Mouse (Mus musculus) B cell, adult 2 months (primary cell): ENCODE results near the gene Tpgs1.

ENCODE experiments used
- DNase-seq, 2 experiments: peaks; one replicate each; pipeline ENCODE4 v3.0.0; 2022

The Tpgs1 gene

DNA sequence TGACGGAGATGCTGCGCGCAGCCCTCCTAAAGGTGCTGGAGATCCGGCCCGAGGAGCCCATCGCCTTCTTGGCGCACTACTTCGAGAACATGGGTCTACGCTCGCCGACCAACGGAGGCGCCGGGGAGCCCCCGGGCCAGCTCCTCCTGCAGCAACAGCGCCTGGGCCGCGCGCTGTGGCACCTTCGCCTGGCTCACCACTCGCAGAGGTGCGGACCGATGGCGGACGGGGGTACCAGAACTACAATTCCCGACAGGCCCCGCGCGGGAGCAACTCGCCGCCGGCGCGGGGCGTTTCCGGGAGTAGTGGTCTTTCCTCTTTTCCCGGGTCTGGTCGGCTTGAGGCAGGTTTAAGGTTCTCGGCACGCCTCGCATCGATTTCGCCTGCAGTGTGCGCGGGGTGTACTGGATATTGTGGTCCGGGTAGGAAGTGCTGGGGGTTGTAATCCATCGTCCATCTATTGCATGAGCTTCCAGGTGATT is 448 bp downstream of the Tpgs1 start:
- peak; percentile 68 to 76 for DNase-seq

DNA sequence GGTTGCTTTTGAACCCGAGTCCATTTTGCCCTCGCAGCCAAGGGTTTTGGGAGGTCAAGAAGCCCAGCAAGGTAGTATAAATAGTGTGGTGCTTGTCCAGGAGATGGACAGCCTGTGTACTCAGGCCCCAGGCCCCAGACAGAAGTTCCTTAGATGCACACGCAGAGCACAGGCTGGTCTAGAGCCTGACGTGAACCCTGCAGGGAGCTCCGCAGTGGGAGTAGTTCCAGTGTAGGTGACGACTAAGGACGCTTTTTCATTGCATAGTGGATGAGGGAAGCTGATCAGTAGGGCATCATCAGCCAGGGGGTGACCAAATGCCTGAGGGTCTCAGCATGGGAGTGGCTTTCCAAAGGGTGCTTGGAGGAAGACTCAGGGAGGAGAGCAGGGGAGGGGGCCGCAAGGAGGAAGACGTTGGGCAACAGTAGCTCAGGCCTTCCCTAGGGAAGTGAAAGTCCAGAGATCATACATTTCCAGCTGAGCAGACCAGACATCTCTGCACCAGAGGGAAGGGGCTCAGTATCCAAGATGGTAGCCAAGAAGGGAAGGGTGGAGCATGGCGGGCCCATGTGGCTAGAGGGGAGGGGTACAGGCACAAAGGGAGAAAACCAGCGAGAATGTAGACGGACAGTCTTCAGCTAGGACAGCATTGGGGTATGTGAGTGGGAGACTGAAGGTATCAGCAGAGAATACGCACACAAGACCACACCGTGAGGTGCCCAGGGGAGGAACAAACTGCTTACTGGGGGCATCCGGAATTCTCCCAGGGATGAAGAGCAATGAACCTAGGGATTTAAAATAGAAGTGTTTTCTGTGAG is 1.1 kb downstream of the Tpgs1 start:
- DNase-seq: no peak

DNA sequence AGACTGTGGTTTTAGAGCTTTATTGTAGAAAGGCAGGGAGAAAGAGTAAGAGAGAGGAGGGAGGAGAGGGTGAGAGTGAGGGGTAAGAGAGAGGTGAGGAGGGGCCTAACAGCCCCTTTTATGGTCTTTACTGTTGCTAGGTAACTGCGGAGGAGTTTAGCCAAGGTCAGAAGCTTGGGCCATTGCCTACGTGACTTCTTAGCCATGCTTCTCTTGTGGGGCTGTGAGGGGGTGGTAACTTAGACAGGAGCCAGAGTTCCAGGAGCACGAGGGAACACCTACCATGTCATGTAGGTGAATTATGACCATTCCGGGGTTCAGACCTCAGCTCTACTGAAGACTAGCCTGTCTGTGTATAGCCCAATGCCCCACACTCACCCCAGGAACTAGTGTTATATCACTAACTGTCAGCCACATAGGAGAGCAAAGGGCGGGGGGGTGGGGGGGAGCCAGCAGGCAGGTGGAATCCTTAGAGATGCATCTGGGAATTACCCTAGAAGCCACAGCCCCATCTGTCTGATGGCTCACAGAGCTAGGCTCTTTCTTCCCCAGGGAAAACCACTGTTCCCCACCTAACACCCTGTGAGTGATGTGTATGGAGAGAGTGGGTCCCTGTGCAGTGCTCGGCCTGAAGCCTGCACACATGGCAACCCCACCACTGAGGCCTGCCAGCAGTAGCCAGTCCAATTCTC is 2.4 kb downstream of the Tpgs1 start:
- no peak for DNase-seq

DNA sequence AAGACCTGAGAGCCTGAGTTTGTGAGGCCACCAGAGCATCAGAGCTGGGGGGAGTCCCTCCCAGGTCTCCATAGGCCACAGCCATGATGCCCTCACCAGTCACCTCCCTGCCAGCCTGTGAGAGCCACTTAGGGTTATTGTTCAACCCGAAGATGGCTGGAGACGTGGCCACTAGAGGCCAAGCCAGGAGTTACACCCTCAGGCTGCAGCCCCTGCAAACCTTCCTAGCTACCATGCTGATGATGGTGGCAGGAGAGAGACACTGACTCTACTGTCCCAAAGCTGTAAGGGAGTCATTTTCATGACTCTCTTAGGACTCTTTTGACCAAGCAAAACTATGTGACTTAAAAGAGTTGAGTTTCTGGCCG is 2.9 kb downstream of the Tpgs1 start:
- no peak for DNase-seq

DNA sequence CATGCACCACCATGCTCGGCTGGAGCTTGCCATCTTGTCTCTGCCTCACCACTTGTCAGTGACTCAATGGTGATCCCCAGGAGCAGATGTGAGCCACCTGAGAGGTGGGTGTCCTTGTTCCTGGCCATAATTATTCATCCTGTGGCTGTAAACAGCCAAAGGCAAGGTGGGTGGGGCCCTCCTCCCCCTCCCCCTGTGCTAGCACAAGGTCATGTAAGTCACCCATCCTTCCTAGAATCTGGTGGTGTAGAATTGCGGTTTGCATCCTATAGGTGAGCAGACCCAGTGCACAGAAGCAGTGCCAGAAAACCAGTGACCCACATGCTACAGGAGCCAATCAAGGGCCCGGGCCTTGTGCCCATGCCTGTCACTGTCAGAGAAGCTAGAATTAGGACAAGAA is 3.9 kb downstream of the Tpgs1 start:
- DNase-seq: no peak

DNA sequence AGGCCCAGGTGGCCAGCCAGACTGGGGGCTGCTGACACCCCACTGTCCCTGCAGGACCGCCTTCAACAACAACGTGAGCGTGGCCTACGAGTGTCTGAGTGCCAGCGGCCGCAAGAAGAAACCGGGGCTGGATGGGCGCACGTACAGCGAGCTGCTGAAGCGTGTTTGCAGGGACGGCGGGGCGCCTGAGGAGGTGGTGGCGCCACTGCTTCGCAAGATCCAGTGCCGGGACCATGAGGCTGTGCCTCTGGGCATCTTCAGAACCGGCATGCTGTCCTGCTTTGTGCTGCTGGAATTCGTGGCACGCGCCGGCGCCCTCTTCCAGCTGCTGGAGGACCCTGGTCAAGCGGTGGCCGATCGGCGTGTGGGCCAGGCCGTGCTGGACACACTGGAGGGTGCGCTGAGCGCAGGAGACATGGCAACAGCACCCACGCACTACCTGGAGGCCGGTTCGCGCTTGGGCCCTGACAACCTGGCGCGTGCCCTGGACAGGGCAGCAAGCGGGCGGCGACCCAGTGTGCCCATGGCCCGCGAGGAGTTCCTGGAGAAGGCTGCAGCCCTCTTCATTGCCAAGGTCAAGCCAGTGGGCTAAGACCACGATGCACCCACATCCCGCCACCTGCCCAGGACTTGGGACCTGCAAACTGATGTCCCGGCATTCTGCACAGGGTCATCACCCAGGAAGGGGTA is 6.3 kb downstream of the Tpgs1 start:
- DNase-seq: no peak

DNA sequence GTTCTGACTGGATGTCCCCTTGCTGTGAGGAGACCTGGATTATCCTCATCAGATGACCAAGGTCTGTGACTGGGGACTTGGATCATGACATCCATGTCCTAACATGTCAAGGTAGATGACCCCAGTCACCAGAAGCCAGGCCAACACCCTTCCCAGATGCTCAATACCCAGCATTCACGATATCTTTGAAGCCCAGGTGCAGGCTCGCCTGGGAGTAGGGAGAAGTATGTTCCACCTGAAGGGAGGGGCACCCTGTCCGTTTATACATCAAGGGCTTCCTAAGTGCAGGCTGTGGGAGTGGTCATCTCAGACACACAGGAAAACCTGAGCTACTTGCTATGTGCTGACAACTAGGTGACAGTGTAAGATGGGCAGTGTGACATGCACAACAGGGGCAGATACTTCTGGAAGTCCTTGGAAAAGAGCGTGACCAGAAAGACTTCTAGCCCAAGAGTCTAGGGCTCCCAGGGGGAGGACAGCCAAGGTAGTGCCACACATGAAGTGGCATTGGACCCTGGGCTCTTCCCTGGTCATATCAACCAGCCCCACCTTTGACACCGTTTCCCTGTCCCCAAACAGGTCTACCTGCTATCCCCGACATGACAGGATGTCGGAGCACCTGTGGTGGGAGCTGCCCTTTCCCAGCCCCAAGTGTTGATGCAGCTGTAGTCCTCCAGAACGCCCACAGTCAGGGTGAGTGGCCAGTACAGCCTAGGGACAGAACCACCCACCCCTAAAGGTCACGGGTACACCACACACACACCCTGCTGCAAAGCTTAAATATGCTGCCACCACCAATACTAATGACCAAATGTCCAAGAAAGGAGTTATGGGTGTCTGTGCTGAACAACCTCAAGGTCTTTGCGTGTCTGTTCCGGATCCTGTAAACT is 11.7 kb downstream of the Tpgs1 start:
- DNase-seq: no peak

DNA sequence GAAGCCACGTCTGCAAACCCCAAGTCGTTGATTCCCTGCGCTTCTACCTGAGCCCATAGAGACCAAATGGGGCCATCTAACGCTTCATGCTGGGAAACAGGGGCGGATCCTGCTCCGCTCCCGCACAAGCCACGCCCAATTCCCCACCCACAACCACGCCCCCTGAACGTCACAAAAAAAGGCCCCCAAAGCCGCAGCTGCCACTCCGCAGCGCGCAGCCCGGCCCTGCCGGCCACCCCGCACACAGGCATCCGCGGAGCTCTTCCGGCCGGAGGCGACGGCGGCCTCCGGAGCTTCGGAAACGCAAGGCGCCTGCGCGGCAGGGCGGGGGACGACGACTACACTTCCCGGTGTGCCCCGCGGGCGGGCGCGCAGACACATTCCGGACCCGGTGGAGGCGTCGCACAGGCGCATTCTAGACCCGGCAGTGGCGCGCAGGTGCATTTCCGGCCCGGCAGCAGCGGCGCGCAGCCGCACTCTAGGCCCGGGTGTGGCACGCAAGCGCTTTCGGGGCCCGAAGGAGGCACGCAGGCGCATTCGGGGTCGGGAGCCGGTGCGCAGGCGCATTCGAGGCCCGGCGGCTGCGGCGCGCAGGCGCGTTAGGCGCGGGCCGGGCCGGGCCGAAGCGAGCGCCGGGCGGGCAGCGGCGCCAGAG is 12.5 kb downstream of the Tpgs1 start, which contains the start of gene Cdc34:
TSS of gene Cdc34 (plus strand) at position 605 of the 655 bp plus-strand sequence.
- DNase-seq: peak; percentile 99

DNA sequence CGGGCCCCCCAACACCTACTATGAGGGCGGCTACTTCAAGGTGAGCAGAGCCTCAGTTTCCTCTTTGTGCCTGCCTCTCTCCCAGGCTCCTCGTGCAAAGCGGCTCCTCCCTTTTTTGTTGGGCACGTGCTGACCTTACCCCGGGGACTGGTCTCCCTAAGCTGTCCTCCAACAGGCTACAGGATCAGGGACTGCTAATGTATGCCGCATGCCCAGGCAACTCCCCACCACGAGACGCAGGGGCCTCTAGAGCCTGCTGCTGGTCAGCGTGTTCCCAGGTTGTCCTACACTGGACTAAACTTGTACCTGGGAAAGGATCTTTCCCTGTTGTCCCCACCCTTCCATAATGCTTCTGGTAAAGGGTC is 13.4 kb downstream of the Tpgs1 start:
- DNase-seq: peak; percentile 31 to 33

DNA sequence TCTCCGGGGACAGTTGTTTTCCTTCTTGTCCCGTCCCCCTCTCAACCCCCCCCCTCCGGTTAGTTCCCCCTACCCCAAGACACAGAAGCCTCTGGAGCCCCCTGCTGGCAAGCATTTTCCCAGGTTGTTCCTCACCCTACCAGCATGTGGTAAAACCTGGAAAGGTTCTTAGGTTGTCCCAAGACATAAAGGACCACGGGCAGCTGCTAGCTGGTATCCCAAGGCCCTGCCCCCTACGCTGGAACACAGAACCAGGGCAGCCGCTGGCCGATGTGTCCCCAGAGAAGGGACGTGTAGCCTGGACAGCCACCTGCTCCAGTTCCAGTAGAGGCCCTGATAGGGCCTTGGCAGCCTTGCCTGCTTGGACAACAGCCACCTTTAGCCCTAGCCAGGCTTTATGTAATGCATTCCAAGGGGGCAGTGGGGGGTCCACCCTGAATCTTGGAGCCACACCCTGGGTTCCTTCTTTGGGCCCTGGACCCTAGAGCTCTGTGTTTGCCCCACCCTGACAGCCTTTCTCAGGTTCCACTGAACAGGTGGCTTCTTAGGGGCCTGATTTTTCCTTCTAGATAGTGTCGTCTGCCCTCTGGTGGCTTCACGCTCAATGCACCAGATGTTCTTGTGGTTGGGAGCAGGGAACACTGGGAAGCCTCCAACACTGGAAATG is 13.9 kb downstream of the Tpgs1 start:
- peak; percentile 56 to 57 for DNase-seq

DNA sequence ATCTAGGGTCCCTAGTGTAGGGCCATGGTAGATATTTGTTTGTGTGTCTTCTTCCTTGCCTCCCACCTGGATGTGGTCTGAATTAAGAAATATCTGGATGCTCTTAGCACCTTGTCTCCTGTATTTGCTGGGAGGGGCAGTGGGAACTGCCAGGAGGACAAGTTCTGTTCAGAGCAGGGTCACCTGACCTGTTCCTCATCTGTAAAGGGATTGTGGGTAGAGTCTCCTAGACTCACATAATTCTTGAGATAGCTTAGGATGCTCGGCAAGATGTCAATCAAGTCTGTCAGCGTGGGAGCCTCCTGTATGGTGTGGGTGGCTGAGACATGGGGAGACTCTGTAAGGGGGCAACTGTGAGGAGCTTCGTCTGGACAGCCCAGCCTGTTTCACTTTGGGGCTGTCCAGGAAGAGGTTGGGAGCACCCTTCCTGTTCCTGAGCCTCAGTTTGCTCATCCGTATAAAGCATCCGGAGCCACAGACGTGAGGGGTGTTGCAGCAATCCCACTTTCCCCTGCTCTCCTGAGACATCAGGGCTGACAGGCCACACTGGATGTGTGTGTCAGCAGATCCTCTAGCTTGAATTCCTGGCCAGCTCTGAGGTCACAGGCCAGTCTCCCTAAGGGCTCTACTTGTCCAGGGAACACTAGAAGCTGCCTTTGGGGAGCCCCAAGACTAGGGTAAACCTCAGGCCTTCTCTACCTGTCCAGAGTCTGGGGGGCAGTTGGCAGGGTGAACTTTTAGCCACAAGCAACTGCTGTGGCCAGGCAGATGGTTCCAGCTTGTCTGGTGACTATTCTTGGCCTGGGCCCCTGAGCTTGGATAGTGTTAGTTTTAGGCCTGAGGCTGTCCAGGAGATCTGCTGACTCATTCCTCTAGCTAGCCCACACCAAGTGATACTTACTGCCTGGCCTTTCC is 14.8 kb downstream of the Tpgs1 start:
- no peak for DNase-seq

DNA sequence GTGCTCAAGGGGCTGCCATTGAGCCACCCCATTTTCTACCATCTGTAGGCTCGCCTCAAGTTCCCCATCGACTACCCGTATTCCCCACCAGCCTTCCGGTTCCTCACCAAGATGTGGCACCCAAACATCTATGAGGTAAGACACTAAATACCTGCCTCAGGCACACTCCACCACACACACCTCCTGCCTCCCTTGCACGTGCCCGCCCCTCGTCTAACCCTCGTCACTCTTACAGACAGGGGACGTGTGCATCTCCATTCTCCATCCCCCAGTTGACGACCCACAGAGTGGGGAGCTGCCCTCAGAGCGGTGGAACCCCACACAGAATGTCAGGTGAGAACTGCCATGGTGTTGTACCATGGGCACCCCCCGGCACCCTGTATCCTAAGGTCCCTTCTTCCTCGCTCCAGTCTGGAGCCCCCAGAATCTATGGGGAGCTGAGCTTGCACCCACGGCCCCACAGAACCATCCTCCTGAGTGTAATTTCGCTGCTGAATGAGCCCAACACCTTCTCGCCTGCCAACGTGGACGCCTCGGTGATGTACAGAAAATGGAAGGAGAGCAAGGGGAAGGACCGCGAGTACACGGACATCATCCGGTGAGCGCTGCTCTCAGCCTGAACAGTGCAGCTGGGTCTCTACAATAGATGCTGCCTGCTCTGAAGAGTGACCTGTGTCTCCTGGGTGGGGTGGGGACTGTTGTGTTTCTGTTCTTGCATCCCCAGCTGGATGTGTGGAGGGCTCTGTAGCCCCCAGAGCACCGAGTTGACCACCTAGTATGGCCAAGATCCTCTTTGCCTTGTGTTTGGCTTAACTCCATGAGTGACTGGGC is 15.8 kb downstream of the Tpgs1 start:
- DNase-seq: no peak

DNA sequence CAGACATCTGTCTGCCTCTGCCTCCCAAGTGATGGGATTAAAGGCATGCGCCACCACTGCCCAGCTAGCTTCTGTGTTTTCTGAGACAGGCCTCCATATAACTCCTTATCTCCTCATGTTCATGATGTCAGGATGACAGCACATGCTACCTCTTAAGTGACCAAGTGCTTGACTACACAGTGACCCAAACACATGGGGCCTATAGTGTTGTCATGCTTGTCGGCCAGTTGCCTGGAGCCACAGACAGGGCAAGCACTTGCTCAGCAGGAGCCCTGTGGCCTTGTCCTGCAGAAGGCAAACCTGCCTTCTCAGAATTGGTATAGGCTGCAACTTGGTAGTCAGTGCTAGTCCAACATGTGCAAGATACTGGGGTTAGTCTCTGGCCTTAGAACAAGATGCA is 17.1 kb downstream of the Tpgs1 start:
- DNase-seq: no peak

DNA sequence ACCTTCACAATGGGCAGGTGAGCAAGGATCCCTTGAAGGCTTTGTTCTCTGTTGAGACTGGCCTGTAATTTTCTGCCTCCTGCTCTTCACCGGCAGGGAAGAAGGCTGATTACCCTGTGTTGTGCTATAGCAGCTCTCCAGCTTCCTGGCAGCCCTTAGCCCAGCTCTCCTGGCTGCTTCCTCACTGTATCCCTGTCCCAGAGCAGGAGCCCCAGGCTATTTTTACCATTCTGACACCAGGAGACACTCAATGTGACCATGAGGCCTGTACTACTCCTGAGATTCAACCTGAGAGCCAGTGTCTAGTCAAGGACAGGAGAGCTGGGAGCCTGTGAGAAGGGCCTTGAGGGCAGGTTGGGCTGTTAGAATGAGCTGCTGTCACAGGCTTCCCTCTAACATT is 17.5 kb downstream of the Tpgs1 start:
- no peak for DNase-seq

DNA sequence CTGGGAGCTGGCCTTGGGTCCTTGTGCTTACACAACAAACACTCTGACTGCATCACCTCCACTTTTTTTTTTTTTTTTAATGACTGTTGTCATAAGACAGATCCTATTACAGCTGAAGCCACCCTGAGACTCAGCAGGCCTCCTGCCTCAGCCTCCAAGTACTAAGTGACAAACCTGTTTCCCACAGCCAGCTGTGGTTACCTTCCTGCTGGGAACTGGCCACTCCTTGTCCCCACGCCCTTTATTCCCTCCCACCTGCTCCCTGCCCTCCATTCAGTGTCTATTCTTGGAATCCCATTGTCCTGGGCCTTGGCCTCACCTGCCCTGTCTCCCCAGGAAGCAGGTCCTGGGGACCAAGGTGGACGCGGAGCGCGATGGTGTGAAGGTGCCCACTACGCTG is 18.3 kb downstream of the Tpgs1 start:
- DNase-seq: no peak

DNA sequence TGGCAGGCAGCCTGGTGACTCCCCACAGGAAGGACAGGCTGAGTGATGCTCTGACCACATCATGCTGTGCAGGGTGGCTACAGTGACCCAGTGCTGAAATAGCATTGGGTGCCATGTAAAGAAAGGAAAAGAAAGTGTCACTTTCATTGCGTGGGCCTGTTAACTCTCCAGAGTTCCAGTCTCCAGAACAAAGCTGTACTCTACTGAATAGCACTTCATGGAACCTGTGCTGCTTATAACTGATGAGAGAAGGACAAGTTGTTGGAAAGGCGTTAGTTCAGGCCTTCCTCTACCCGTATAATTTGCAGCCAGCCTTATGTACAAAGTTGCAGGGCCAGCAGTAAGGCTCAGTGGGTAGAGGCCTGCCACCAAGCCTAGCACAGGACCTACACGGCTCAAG is 19.6 kb downstream of the Tpgs1 start, which contains the start of gene Gzmm:
TSS of gene Gzmm (plus strand) at position 301 of the 400 bp plus-strand sequence.
- no peak for DNase-seq

DNA sequence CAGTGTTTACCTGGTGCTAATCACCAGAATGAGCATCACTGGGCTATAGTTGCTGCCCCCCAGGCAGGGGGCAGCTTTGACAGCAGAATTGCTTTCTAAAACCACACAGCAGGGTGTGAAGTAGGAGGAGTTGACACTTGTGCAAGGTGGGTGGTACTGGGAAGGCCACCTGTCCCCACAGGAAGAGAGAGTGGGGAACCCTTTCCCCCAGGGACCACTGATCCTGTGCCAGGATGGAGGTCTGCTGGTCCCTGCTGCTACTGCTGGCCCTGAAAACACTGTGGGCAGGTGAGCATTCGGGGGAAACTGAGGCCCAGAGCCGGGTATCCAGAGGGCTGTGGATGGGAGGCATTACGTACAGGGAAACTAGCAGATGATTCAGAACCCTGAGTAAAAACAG is 20.0 kb downstream of the Tpgs1 start:
- no peak for DNase-seq

DNA sequence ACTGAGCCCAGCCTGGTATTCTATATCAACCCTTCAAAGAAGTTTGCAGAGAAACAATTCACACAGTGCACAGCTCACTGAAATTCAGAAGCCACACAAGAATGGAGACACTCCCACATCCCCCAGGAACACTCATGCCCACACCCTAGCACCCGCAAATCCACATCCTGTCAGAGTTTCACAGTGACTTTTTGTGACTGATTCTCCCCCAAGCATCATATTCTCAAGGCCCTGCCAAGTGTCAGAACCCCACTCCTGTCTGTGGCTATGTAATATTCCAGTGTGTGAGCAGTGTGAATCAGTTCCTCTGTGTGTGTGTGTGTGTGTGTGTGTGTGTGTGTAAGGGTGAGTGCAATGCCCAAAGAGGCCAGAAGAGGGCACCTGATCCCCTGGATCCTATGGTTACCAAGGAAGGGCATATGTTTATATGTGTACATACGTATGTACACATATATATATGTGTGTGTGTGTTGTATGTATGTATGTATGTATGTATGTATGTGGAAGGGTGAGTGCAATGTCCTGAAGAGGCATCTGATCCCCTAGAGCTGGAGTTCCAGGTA is 22.9 kb downstream of the Tpgs1 start:
- peak in 1 of 2 experiments; percentile 33 for DNase-seq
